Mouse (Mus musculus) C2C12 (cell line): ENCODE measurements at regions not wholly inside any gene's neighbourhood (a gene's known extent, or its start where the extent isn't known, plus 50 kb on each side); places are given as distances from the start of the nearest gene placed in this dataset.

Source experiments
- H3K27me3 ChIP-seq: one replicate; pipeline ENCODE4 v1.6.1; 2011; ENCODE audit not compliant: control insufficient read depth, insufficient read depth, insufficient read length
- H3K36me3 ChIP-seq: one replicate; pipeline ENCODE4 v1.6.1; 2011; ENCODE audit not compliant: control insufficient read depth, insufficient read depth
- H3K4me3 ChIP-seq: one replicate; pipeline ENCODE4 v1.5.1; 2011; ENCODE audit warnings: mild to moderate bottlenecking, control low read depth; ENCODE audit not compliant: poor library complexity, insufficient read depth, severe bottlenecking
- H3K79me2 ChIP-seq: one replicate; pipeline ENCODE4 v1.6.1; 2011; ENCODE audit not compliant: control insufficient read depth, insufficient read depth
- H3K79me3 ChIP-seq: one replicate; pipeline ENCODE4 v1.6.1; 2011; ENCODE audit warnings: low read depth, control low read depth
- H3ac ChIP-seq: one replicate; pipeline ENCODE3; 2011; ENCODE audit warnings: low read depth; ENCODE audit not compliant: control insufficient read depth, insufficient read length
- CEBPB ChIP-seq: IDR thresholded peaks from one replicate; pipeline ENCODE4 v1.6.1; 2011; ENCODE audit warnings: low read depth, mild to moderate bottlenecking, control low read depth, moderate library complexity
- CTCF ChIP-seq: IDR thresholded peaks from one replicate; pipeline ENCODE4 v1.5.1; 2011; ENCODE audit not compliant: control insufficient read depth, insufficient read depth, insufficient read length
- FOSL1 ChIP-seq: IDR thresholded peaks from one replicate; pipeline ENCODE4 v1.8.0; 2011; ENCODE audit warnings: mild to moderate bottlenecking, low read length; ENCODE audit not compliant: poor library complexity, insufficient read depth, severe bottlenecking
- MAX ChIP-seq: IDR thresholded peaks from one replicate; pipeline ENCODE4 v1.6.1; 2011; ENCODE audit warnings: mild to moderate bottlenecking, control low read depth
- MYOD1 ChIP-seq: IDR thresholded peaks from one replicate; pipeline ENCODE4 v1.6.1; 2011; ENCODE audit warnings: low read depth; ENCODE audit not compliant: control insufficient read depth, insufficient read length
- MYOG ChIP-seq: IDR thresholded peaks from one replicate; pipeline ENCODE4 v1.6.1; 2011; ENCODE audit not compliant: control insufficient read depth, insufficient read length; ENCODE audit errors: extremely low read depth
- USF1 ChIP-seq: IDR thresholded peaks from one replicate; pipeline ENCODE4 v1.6.1; 2011; ENCODE audit warnings: low read depth, mild to moderate bottlenecking, control low read depth, moderate library complexity

DNA sequence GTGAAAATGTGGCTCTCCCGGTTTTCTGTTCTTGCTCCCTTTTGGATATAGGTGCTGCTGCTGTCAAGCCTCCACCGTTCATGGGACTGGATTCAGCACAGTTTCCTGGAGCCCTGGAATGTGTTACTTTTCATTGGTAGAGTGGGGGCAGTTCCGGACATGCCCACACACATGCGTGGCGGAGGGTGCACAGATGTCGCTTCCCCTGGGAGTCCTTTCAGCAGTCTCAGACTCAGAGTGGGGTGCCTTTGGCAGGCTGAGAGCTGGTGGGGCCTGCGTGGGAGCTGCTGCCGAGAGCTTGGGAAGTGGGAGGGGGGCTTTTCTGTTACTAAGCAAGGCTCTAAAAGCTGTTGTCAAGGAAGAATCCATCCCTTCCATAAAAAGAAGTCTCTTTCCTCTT is 274.3 kb downstream of the Emp1 start:
- no peaks in the 10 kb centered on the region for H3K79me2 ChIP-seq
- H3K4me3 ChIP-seq = no peak overlapping the region
- H3K79me3 ChIP-seq = no peaks in the 10 kb centered on the region
- TF ChIP-seq CEBPB (no peak), USF1 (no peak)
- no peaks in the 10 kb centered on the region for H3K36me3 ChIP-seq
- H3ac ChIP-seq = no peak overlapping the region
- H3K27me3 ChIP-seq = no peaks in the 10 kb centered on the region

- no peak overlapping the region for H3K4me3 ChIP-seq
- H3K36me3 ChIP-seq = no peaks in the 10 kb centered on the region
- no peaks in the 10 kb centered on the region for H3K27me3 ChIP-seq
- no peaks in the 10 kb centered on the region for H3K79me3 ChIP-seq
- no peak for TF ChIP-seq FOSL1
- TF ChIP-seq MYOG = no peak
- TF ChIP-seq USF1 = no peak
- TF ChIP-seq MAX = no peak
- no peak for TF ChIP-seq CEBPB
- TF ChIP-seq MYOD1 = no peak
- TF ChIP-seq CTCF = no peak
- no peak overlapping the region for H3ac ChIP-seq
- no peaks in the 10 kb centered on the region for H3K79me2 ChIP-seq
Observed at GRCm38 (mm10) chr6:135642711-135643110, 280.4 kb downstream of the Emp1 start.

GRCm38 (mm10) chr6:135646177-135646576 is 283.8 kb downstream of the Emp1 start:
- no peaks in the 10 kb centered on the region for H3K79me2 ChIP-seq
- H3K27me3 ChIP-seq = no peaks in the 10 kb centered on the region
- no peaks in the 10 kb centered on the region for H3K36me3 ChIP-seq
- TF ChIP-seq MYOD1 (no peak), USF1 (no peak), MAX (no peak), CTCF (no peak), CEBPB (no peak), FOSL1 (no peak), MYOG (no peak)
- no peak overlapping the region for H3K4me3 ChIP-seq
- no peaks in the 10 kb centered on the region for H3K79me3 ChIP-seq
- no peak overlapping the region for H3ac ChIP-seq

DNA sequence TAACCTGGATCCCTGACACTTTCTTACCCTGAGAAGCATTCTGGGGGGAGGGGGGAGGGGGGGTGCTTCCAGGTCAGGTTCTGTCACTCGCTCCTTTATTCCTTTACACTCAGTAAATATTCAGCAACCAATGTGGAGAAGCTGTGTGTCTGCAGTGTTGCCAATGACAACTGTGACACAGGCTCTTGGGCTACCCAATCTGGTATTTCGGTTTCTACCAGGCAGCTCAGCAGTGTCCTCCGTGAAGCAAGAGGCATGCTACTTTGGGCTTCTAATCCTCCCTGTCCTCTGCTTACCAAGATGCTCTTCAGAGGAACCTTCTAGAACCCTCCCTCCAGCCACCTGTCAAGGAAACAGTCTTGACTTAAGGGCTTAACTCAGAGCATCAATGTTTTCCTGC is 290.7 kb downstream of the Emp1 start:
- Histone ChIP-seq H3K27me3 (no peaks in the 10 kb centered on the region), H3ac (no peak overlapping the region), H3K4me3 (no peak overlapping the region), H3K36me3 (no peaks in the 10 kb centered on the region), H3K79me2 (no peaks in the 10 kb centered on the region), H3K79me3 (no peaks in the 10 kb centered on the region)
- no peak for TF ChIP-seq MYOG
- TF ChIP-seq MAX = no peak
- TF ChIP-seq MYOD1 = no peak
- TF ChIP-seq CEBPB = no peak
- TF ChIP-seq USF1 = no peak
- TF ChIP-seq CTCF = no peak
- TF ChIP-seq FOSL1 = no peak

GRCm38 (mm10) chr6:135662386-135662785 is 300.0 kb downstream of the Emp1 start:
- TF ChIP-seq CEBPB = no peak
- TF ChIP-seq MYOD1 = no peak
- no peak for TF ChIP-seq FOSL1
- TF ChIP-seq MAX = no peak
- no peak for TF ChIP-seq MYOG
- TF ChIP-seq USF1 = no peak
- no peak for TF ChIP-seq CTCF
- no peak overlapping the region for H3ac ChIP-seq
- H3K79me2 ChIP-seq = no peaks in the 10 kb centered on the region

DNA sequence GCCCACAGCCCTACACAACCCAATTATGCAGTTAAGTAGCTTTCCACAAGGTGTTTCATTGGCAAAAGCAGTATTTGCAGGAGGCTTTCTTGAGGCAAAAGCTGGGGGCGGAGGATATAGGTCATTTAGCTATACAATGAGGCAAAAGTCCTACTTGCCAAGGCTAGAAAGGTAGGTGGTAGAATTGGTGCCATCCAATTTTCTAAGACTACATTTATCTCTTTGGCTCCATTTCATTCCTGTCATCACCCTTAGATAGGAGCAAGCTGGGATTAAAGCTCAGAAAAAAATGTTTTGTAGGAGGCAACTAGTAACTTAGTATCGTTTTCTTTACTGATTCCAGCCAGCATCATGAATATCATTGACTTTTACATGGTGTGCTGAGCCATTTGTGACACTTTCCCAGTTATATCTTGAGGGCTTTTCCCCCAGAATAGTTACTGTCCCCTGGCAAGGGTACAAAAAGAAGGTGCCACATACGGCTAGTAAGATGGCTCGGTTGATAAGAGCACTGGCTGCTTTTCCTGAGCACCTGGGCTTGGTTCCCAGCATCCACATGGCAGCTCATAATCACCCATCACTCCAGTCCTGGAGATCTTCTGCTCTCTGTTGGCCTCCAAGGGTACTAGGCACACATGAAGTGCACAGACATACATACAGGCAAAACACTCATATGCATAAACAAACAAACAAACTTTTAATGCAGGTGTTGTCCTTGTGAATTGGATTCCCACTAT is 300.6 kb downstream of the Emp1 start:
- no peak overlapping the region for H3ac ChIP-seq

More at GRCm38 (mm10) chr6:135662386-135662785, 300.0 kb downstream of the Emp1 start:
- no peaks in the 10 kb centered on the region for H3K36me3 ChIP-seq
- H3K4me3 ChIP-seq = no peak overlapping the region
- H3K27me3 ChIP-seq = peaks cover 3% of the 10 kb centered on the region
- H3K79me3 ChIP-seq = no peaks in the 10 kb centered on the region

More for the DNA sequence above, 300.6 kb downstream of the Emp1 start:
- Histone ChIP-seq H3K79me3 (no peaks in the 10 kb centered on the region), H3K36me3 (no peaks in the 10 kb centered on the region), H3K79me2 (no peaks in the 10 kb centered on the region), H3K27me3 (peaks cover 3% of the 10 kb centered on the region), H3K4me3 (no peak overlapping the region)
- TF ChIP-seq MYOG (no peak), CEBPB (no peak), MYOD1 (no peak), CTCF (no peak), MAX (no peak), FOSL1 (no peak)
